Mouse (Mus musculus) mesoderm, embryonic 11.5 days (tissue): ENCODE measurements at regions not wholly inside any gene's neighbourhood (a gene's known extent, or its start where the extent isn't known, plus 50 kb on each side); places are given as distances from the start of the nearest gene placed in this dataset.

ENCODE experiments used
- DNase-seq: peaks from one replicate; pipeline ENCODE4 v3.0.0-alpha.2; 2012; ENCODE audit warnings: low read depth, low spot score

- DNase-seq = no peak
Observed at GRCm38 (mm10) chr2:61527127-61527526, 51.3 kb upstream of the Tank start.

- DNase-seq = no peak
Observed at GRCm38 (mm10) chr2:61524060-61524734, 54.2 kb upstream of the Tank start.

GRCm38 (mm10) chr2:61514445-61515123 lies 63.8 kb upstream of the Tank start:
- no peak for DNase-seq

GRCm38 (mm10) chr2:61513787-61514444 lies 64.5 kb upstream of the Tank start:
- DNase-seq = no peak

GRCm38 (mm10) chr2:61503594-61503993 lies 74.8 kb upstream of the Tank start:
- DNase-seq = no peak

GRCm38 (mm10) chr2:61501922-61502321 lies 76.5 kb upstream of the Tank start:
- no peak for DNase-seq

- DNase-seq = no peak
Observed at GRCm38 (mm10) chr2:61499266-61499665, 79.1 kb upstream of the Tank start.

GRCm38 (mm10) chr2:61497930-61498329 lies 80.5 kb upstream of the Tank start:
- no peak for DNase-seq

GRCm38 (mm10) chr2:61496968-61497367 lies 81.4 kb upstream of the Tank start:
- no peak for DNase-seq

GRCm38 (mm10) chr2:61493918-61494712 lies 84.3 kb upstream of the Tank start:
- peak; percentile 83 for DNase-seq

- DNase-seq = peak; percentile 14
Observed at GRCm38 (mm10) chr2:61492043-61492743, 86.2 kb upstream of the Tank start.

- no peak for DNase-seq
Observed at GRCm38 (mm10) chr2:61490436-61491109, 87.8 kb upstream of the Tank start.

- no peak for DNase-seq
Observed at GRCm38 (mm10) chr2:61489762-61490161, 88.6 kb upstream of the Tank start.

- DNase-seq = no peak
Observed at GRCm38 (mm10) chr2:61483820-61484219, 94.6 kb upstream of the Tank start.

- no peak for DNase-seq
Observed at GRCm38 (mm10) chr2:61476648-61477047, 101.7 kb upstream of the Tank start.

- DNase-seq = no peak
Observed at GRCm38 (mm10) chr2:61474626-61475025, 103.8 kb upstream of the Tank start.

GRCm38 (mm10) chr2:61470521-61470920 lies 107.9 kb upstream of the Tank start:
- no peak for DNase-seq

GRCm38 (mm10) chr2:61470064-61470463 lies 108.3 kb upstream of the Tank start:
- no peak for DNase-seq

GRCm38 (mm10) chr2:61455902-61456301 lies 122.5 kb upstream of the Tank start:
- DNase-seq = peak; percentile 59

GRCm38 (mm10) chr2:61454729-61455128 lies 123.7 kb upstream of the Tank start:
- no peak for DNase-seq

GRCm38 (mm10) chr2:61454311-61454728 lies 124.1 kb upstream of the Tank start:
- peak; percentile 94 for DNase-seq
